Mouse (Mus musculus) limb, embryonic 12.5 days (tissue): ENCODE data around the gene Gabrb1. TPM values are rescaled to one million over a fixed set of nuclear protein-coding genes. Genes with fewer than 3 reads are reported as not detected.

Source experiments
- ATAC-seq: fragments of 200-750 bp; cut with Nextera tagmentation; 2 replicates; pipeline ENCODE4 v1.8.0; 2017; ENCODE audit warnings: low read depth, moderate TSS enrichment; ENCODE audit not compliant: insufficient number of reproducible peaks, insufficient read depth, low FRiP score, low TSS enrichment
- H3K27ac ChIP-seq: fragments of 300-500 bp; sonication (generic); 2 replicates; pipeline ENCODE4 v1.5.1; 2016; ENCODE audit warnings: mild to moderate bottlenecking, moderate library complexity
- H3K27me3 ChIP-seq: fragments of 300-500 bp; sonication (generic); 2 replicates; pipeline ENCODE4 v1.6.1; 2016; ENCODE audit warnings: mild to moderate bottlenecking, moderate library complexity
- H3K36me3 ChIP-seq: fragments of 300-500 bp; sonication (generic); 2 replicates; pipeline ENCODE4 v1.6.1; 2016; ENCODE audit warnings: mild to moderate bottlenecking, moderate library complexity
- H3K4me1 ChIP-seq: fragments of 300-500 bp; sonication (generic); replicated peaks from 2 replicates; pipeline ENCODE4 v1.6.1; 2016
- H3K4me2 ChIP-seq: fragments of 300-500 bp; sonication (generic); 2 replicates; pipeline ENCODE4 v1.6.1; 2016; ENCODE audit warnings: mild to moderate bottlenecking, moderate library complexity
- H3K4me3 ChIP-seq: fragments of 300-500 bp; sonication (generic); replicated peaks from 2 replicates; pipeline ENCODE4 v1.5.1; 2016; ENCODE audit warnings: mild to moderate bottlenecking
- H3K9ac ChIP-seq: fragments of 300-500 bp; sonication (generic); replicated peaks from 2 replicates; pipeline ENCODE4 v1.6.1; 2016; ENCODE audit warnings: mild to moderate bottlenecking, moderate library complexity
- H3K9me3 ChIP-seq: fragments of 300-500 bp; sonication (generic); 2 replicates; pipeline ENCODE4 v1.6.1; 2016; ENCODE audit warnings: mild to moderate bottlenecking, moderate library complexity
- WGBS: fragments of 180-500 bp; shearing (Covaris S2); methylation state at CpG from one replicate; pipeline ENCODE4 v1.1.7; 2016; 5-methylcytosine and 5-hydroxymethylcytosine counted together
- polyA plus RNA-seq: library from polyadenylated mRNA; unstranded; fragments of >200 nt; fragmentation: Nextera tagmentation; extraction: Ambion mirVana; gene quantifications from 2 replicates; pipeline ENCODE4 v1.2.1, GENCODE M21; 2016

Gabrb1 gene
- polyA plus RNA-seq, 1 experiment from 2014 or later, result 1.2 TPM

- Histone ChIP-seq H3K36me3 (no peaks in the 10 kb centered on the region), H3K4me3 (no peak overlapping the region), H3K9ac (no peak overlapping the region), H3K27me3 (no peaks in the 10 kb centered on the region), H3K9me3 (no peaks in the 10 kb centered on the region), H3K27ac (no peak overlapping the region), H3K4me1 (no peaks in the 10 kb centered on the region), H3K4me2 (no peak overlapping the region)
- ATAC-seq, result no peak
- 73% methylated on average over 5 of the region's 5 CpGs for WGBS
These were observed 297.3 kb downstream of the Gabrb1 start for GRCm38 (mm10) chr5:71955070-71955685.

DNA sequence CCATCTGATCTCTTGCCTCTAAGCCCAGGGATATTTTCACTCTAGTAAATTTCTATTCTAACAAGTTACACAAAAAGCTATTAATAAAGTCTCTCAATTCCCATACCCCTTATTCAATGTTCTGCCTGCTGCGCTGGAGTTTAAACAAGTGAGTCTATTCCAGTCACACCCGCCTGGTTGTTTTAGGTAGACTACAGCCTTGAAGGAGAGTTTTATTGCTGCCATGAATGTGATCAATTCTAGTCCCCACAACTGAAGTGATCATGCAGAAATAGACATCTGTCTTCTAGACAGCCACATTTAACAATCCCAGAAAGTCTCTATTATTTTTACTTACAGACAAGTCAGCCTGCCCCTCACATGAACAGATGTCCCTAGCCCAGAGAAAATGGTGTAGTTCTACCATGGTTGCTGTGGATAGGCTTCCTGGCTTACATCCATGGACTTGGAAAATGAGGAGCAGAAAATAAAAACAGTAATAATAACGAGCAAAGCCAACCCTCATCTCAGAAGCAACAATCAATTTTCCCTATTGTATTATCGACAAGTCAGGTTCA is 307.0 kb downstream of the Gabrb1 start:
- no peak for ATAC-seq
- Histone ChIP-seq H3K9ac (no peak overlapping the region), H3K27ac (no peak overlapping the region), H3K36me3 (no peaks in the 10 kb centered on the region), H3K4me1 (no peaks in the 10 kb centered on the region), H3K9me3 (no peaks in the 10 kb centered on the region), H3K4me3 (no peak overlapping the region), H3K27me3 (no peaks in the 10 kb centered on the region), H3K4me2 (no peak overlapping the region)
- WGBS, result 77% methylated on average over 4 of the region's 4 CpGs

DNA sequence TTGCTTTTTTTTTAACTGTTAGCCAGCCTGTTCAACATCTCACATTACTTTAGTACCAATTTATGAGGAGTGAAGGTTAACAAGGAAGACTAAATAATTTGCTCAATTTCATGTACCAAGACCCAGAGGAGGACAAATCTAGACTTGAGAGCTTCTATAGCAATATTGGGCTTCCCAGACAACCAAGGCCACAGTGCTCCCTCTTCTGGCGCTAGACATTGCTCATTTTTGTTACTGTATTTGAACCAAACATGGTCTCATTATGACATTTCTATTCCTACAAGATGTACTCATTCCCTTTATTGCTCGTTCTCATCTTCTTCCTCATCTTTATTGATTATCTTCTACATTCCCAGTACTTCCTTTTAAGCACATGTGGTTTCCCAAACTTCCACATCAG is 307.6 kb downstream of the Gabrb1 start:
- H3K27ac ChIP-seq, result no peak overlapping the region
- H3K4me2 ChIP-seq, result no peak overlapping the region
- 68% methylated on average over 2 of the region's 2 CpGs for WGBS
- H3K4me3 ChIP-seq, result no peak overlapping the region
- H3K4me1 ChIP-seq, result no peaks in the 10 kb centered on the region
- no peaks in the 10 kb centered on the region for H3K36me3 ChIP-seq
- no peak overlapping the region for H3K9ac ChIP-seq
- H3K27me3 ChIP-seq, result no peaks in the 10 kb centered on the region
- ATAC-seq, result no peak
- no peaks in the 10 kb centered on the region for H3K9me3 ChIP-seq

- H3K27ac ChIP-seq, result no peak overlapping the region
These were observed 312.4 kb downstream of the Gabrb1 start for GRCm38 (mm10) chr5:71970140-71970800.

DNA sequence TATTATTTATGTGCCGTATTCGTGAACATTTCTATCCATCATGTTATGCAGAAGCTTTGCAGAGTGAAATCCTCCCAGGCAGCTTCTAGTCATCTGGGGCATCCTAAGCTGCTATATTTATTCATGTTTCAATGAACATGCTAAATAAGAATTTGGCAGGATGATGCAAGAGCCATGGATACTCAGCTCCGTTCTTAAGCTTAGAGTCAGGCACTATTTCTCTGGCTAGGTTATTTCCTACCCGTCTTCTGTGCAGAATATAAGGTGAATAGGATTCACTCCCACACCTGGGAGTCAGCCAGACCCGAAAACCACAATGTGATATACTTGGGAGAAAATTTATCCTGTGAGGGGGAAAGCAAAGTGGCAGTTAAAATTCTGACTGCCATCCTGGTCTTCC is 314.9 kb downstream of the Gabrb1 start:
- WGBS, result 83% methylated on average over 5 of the region's 5 CpGs
- Histone ChIP-seq H3K9me3 (no peaks in the 10 kb centered on the region), H3K27me3 (no peaks in the 10 kb centered on the region), H3K4me3 (no peak overlapping the region), H3K4me2 (no peak overlapping the region), H3K9ac (no peak overlapping the region), H3K36me3 (no peaks in the 10 kb centered on the region), H3K27ac (no peak overlapping the region), H3K4me1 (no peaks in the 10 kb centered on the region)
- ATAC-seq, result no peak

More at GRCm38 (mm10) chr5:71970140-71970800, 312.4 kb downstream of the Gabrb1 start:
- H3K9me3 ChIP-seq, result no peaks in the 10 kb centered on the region
- no peak overlapping the region for H3K9ac ChIP-seq
- H3K36me3 ChIP-seq, result no peaks in the 10 kb centered on the region
- H3K27me3 ChIP-seq, result no peaks in the 10 kb centered on the region
- H3K4me3 ChIP-seq, result no peak overlapping the region
- no peak overlapping the region for H3K4me2 ChIP-seq
- H3K4me1 ChIP-seq, result no peaks in the 10 kb centered on the region
- ATAC-seq, result no peak
- WGBS, result 86% methylated on average over 8 of the region's 8 CpGs

DNA sequence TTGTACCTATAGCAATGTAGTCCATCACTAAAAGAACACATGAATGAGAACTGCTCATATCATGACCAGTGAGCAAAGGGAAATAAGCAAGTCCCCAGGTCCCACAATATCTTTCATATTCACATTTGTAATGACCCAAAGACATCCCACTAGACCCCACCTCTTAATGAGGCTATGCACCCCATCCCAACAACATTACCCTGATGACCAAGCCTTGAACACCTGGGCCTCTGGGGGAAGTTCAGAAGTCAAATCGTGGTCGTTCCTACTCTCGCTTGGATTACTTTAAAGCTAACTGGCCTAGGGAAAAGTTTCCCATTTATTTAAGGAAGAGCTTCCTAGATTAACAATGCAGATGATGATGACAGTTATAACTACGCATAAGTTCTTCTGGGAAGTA is 318.2 kb downstream of the Gabrb1 start:
- no peak for ATAC-seq
- Histone ChIP-seq H3K9me3 (no peaks in the 10 kb centered on the region), H3K27me3 (no peaks in the 10 kb centered on the region), H3K4me2 (no peak overlapping the region), H3K4me1 (no peaks in the 10 kb centered on the region), H3K9ac (no peak overlapping the region), H3K4me3 (no peak overlapping the region), H3K36me3 (no peaks in the 10 kb centered on the region), H3K27ac (no peak overlapping the region)
- WGBS, result 92% methylated on average over 4 of the region's 4 CpGs

DNA sequence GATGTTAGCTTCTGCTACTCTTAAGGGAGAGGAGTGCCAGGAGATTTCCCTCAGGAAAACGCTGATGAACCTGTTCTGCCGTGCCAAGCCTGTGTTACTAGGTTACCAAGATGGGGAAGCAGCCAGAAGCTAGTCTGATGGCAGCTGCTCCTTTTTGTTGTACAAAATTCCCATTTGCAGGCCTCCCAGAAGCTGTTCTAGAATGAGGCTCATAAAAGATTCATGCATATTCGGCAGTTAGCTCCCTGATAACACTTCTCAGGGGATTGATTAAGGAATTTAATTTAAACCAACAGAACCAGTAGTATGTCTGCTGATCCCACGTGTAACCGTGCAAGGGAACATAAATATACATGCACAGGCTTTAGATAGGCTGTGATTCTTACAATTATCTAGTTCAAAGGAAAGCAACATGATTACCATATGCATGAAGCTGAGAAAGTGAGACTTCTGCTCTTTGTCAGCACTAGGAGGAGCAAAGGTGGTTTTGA is 318.7 kb downstream of the Gabrb1 start:
- Histone ChIP-seq H3K27ac (no peak overlapping the region), H3K4me3 (no peak overlapping the region), H3K36me3 (no peaks in the 10 kb centered on the region), H3K9ac (no peak overlapping the region), H3K27me3 (no peaks in the 10 kb centered on the region), H3K9me3 (no peaks in the 10 kb centered on the region), H3K4me1 (no peaks in the 10 kb centered on the region), H3K4me2 (no peak overlapping the region)
- WGBS, result 64% methylated on average over 5 of the region's 5 CpGs
- ATAC-seq, result no peak

DNA sequence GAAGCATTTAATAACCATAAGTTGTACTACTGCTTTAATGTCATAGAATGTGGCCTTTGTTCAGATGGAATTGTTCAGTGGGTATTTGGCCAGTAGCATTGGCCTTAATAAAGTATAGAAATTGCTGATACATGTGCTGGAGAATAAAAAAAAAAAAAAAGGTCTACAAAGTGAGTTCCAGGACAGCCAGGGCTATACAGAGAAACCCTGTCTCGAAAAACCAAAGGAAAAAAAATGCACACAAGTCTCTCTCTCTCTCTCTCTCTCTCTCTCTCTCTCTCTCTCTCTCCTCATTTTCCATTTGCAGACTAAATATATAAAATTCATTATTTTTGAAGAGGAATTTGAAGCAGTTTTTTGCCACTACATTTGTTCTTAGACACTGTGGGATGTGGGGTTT is 328.6 kb downstream of the Gabrb1 start:
- Histone ChIP-seq H3K36me3 (no peaks in the 10 kb centered on the region), H3K9me3 (no peaks in the 10 kb centered on the region), H3K9ac (no peak overlapping the region), H3K4me2 (no peak overlapping the region), H3K4me1 (no peaks in the 10 kb centered on the region), H3K27ac (no peak overlapping the region), H3K4me3 (no peak overlapping the region), H3K27me3 (no peaks in the 10 kb centered on the region)
- WGBS, result 73% methylated on average over 1 of the region's 1 CpGs
- no peak for ATAC-seq

- Histone ChIP-seq H3K4me3 (no peak overlapping the region), H3K4me1 (no peaks in the 10 kb centered on the region), H3K9me3 (no peaks in the 10 kb centered on the region), H3K27me3 (no peaks in the 10 kb centered on the region), H3K36me3 (no peaks in the 10 kb centered on the region), H3K27ac (no peak overlapping the region), H3K9ac (no peak overlapping the region), H3K4me2 (no peak overlapping the region)
- 69% methylated on average over 5 of the region's 5 CpGs for WGBS
- ATAC-seq, result no peak
These were observed 329.1 kb downstream of the Gabrb1 start for GRCm38 (mm10) chr5:71986983-71987398.

DNA sequence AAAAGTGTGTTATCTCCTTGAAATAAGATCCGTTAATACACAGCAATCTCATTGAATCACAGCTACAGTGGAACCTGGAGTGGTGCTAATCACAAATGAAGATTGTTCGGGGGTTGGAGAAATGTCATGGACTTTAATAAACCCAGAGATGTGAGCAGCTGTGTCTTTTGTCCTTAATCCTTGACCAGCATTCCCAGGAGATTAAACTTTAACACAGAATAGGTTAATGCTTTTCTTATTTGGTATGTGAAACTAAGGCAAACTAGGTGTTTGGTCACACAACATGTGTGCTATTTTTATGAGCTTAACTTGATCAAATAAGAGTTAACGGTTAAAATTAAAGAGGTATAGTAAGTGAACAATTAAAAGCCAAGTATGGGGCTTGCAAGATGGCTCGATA is 341.6 kb downstream of the Gabrb1 start:
- Histone ChIP-seq H3K9ac (no peak overlapping the region), H3K4me1 (no peaks in the 10 kb centered on the region), H3K27me3 (no peaks in the 10 kb centered on the region), H3K4me3 (no peak overlapping the region), H3K9me3 (no peaks in the 10 kb centered on the region), H3K4me2 (no peak overlapping the region), H3K27ac (no peak overlapping the region), H3K36me3 (no peaks in the 10 kb centered on the region)
- WGBS, result 78% methylated on average over 4 of the region's 4 CpGs
- no peak for ATAC-seq

- Histone ChIP-seq H3K4me1 (no peaks in the 10 kb centered on the region), H3K9ac (no peak overlapping the region), H3K27me3 (no peaks in the 10 kb centered on the region), H3K4me3 (no peak overlapping the region), H3K27ac (no peak overlapping the region), H3K4me2 (no peak overlapping the region), H3K36me3 (no peaks in the 10 kb centered on the region), H3K9me3 (no peaks in the 10 kb centered on the region)
- no peak for ATAC-seq
- 82% methylated on average over 3 of the region's 3 CpGs for WGBS
These were observed 346.0 kb downstream of the Gabrb1 start for GRCm38 (mm10) chr5:72003811-72004435.
